Mouse (Mus musculus) heart, embryonic 11.5 days (tissue): ENCODE results near the gene Ptafr. TPM values are rescaled to one million over a fixed set of nuclear protein-coding genes. Genes with fewer than 3 reads are reported as not detected.

Experiments used
- ATAC-seq: fragments of 200-750 bp; cut with Nextera tagmentation; replicated peaks from 2 replicates; pipeline ENCODE4 v1.8.0; 2017; ENCODE audit warnings: moderate library complexity; ENCODE audit not compliant: insufficient number of reproducible peaks, low FRiP score, low TSS enrichment
- H3K27ac ChIP-seq: fragments of 300-500 bp; sonication (generic); 2 replicates; pipeline ENCODE4 v1.5.1; 2014; ENCODE audit warnings: mild to moderate bottlenecking, low read depth, low read length
- H3K27me3 ChIP-seq: fragments of 300-500 bp; sonication (generic); 2 replicates; pipeline ENCODE4 v1.6.1; 2014; ENCODE audit warnings: mild to moderate bottlenecking, low read length, mixed read lengths; ENCODE audit not compliant: control insufficient read depth, insufficient read depth
- H3K36me3 ChIP-seq: fragments of 300-500 bp; sonication (generic); 2 replicates; pipeline ENCODE4 v1.6.1; 2014; ENCODE audit warnings: mild to moderate bottlenecking, low read length, moderate library complexity, mixed read lengths; ENCODE audit not compliant: control insufficient read depth, insufficient read depth
- H3K4me1 ChIP-seq: fragments of 300-500 bp; sonication (generic); 2 replicates; pipeline ENCODE4 v1.6.1; 2014; ENCODE audit warnings: low read length; ENCODE audit not compliant: control insufficient read depth, insufficient read depth
- H3K4me2 ChIP-seq: fragments of 300-500 bp; sonication (generic); 2 replicates; pipeline ENCODE4 v1.6.1; 2014; ENCODE audit warnings: mild to moderate bottlenecking, moderate library complexity
- H3K4me3 ChIP-seq: fragments of 300-500 bp; sonication (generic); 2 replicates; pipeline ENCODE4 v1.5.1; 2014; ENCODE audit warnings: low read depth, low read length
- H3K9ac ChIP-seq: fragments of 300-500 bp; sonication (generic); 2 replicates; pipeline ENCODE4 v1.6.1; 2014; ENCODE audit warnings: mild to moderate bottlenecking, low read depth, low read length, moderate library complexity
- H3K9me3 ChIP-seq: fragments of 300-500 bp; sonication (generic); replicated peaks from 2 replicates; pipeline ENCODE4 v1.6.1; 2016; ENCODE audit warnings: low read length; ENCODE audit not compliant: control insufficient read depth
- WGBS: fragments of 180-500 bp; shearing (Covaris S2); extraction: QIAGEN DNeasy Blood & Tissue Kit; methylation state at CpG from one replicate; pipeline ENCODE4 v1.1.7; 2014; ENCODE audit not compliant: insufficient replicate concordance; 5-methylcytosine and 5-hydroxymethylcytosine counted together
- polyA plus RNA-seq: library from polyadenylated mRNA; unstranded; fragments of >200 nt; fragmentation: Nextera tagmentation; extraction: Ambion mirVana; gene quantifications from 2 replicates; pipeline ENCODE4 v1.2.1, GENCODE M21; 2014

Gene Ptafr
- polyA plus RNA-seq, 1 experiment from 2014 or later: 0.40 TPM

- WGBS: 77% methylated on average over 9 of the region's 9 CpGs
- H3K4me3 ChIP-seq: no peak overlapping the region
- no peak for ATAC-seq
- H3K9me3 ChIP-seq: no peaks in the 10 kb centered on the region
- H3K4me1 ChIP-seq: peaks cover 6% of the 10 kb centered on the region; the same call in 1 of the 2 replicates
- no peak overlapping the region for H3K9ac ChIP-seq
- H3K4me2 ChIP-seq: no peak overlapping the region
- no peaks in the 10 kb centered on the region for H3K36me3 ChIP-seq
- no peaks in the 10 kb centered on the region for H3K27me3 ChIP-seq
- H3K27ac ChIP-seq: no peak overlapping the region
Measured at GRCm38 (mm10) chr4:132571190-132571589, 7.3 kb downstream of the Ptafr start.

GRCm38 (mm10) chr4:132573327-132573726 is 9.5 kb downstream of the Ptafr start:
- 48% methylated on average over 11 of the region's 11 CpGs for WGBS
- no peak for ATAC-seq
- Histone ChIP-seq H3K36me3 (no peaks in the 10 kb centered on the region), H3K4me2 (no peak overlapping the region), H3K27ac (no peak overlapping the region), H3K4me3 (no peak overlapping the region), H3K4me1 (peaks cover 6% of the 10 kb centered on the region; the same call in 1 of the 2 replicates), H3K9ac (no peak overlapping the region), H3K27me3 (no peaks in the 10 kb centered on the region), H3K9me3 (no peaks in the 10 kb centered on the region)

GRCm38 (mm10) chr4:132574809-132575347 is 11.0 kb downstream of the Ptafr start:
- H3K9ac ChIP-seq: no peak overlapping the region
- H3K36me3 ChIP-seq: no peaks in the 10 kb centered on the region

GRCm38 (mm10) chr4:132583781-132584180 is 19.9 kb downstream of the Ptafr start:
- Histone ChIP-seq H3K4me3 (no peak overlapping the region), H3K27me3 (no peaks in the 10 kb centered on the region), H3K9ac (no peak overlapping the region), H3K9me3 (no peaks in the 10 kb centered on the region), H3K4me1 (no peaks in the 10 kb centered on the region), H3K27ac (no peak overlapping the region), H3K4me2 (no peak overlapping the region), H3K36me3 (no peaks in the 10 kb centered on the region)
- WGBS: 70% methylated on average over 3 of the region's 3 CpGs
- no peak for ATAC-seq

More at GRCm38 (mm10) chr4:132574809-132575347, 11.0 kb downstream of the Ptafr start:
- Histone ChIP-seq H3K4me3 (no peak overlapping the region), H3K27ac (no peak overlapping the region), H3K4me1 (peaks cover 6% of the 10 kb centered on the region; the same call in 1 of the 2 replicates), H3K9me3 (no peaks in the 10 kb centered on the region), H3K27me3 (no peaks in the 10 kb centered on the region), H3K4me2 (no peak overlapping the region)
- WGBS: 72% methylated on average over 1 of the region's 1 CpGs
- no peak for ATAC-seq

- 75% methylated on average over 2 of the region's 2 CpGs for WGBS
- Histone ChIP-seq H3K9ac (no peak overlapping the region), H3K4me1 (no peaks in the 10 kb centered on the region), H3K36me3 (no peaks in the 10 kb centered on the region), H3K27ac (no peak overlapping the region), H3K4me3 (no peak overlapping the region), H3K27me3 (no peaks in the 10 kb centered on the region), H3K4me2 (no peak overlapping the region), H3K9me3 (no peaks in the 10 kb centered on the region)
- no peak for ATAC-seq
Measured at GRCm38 (mm10) chr4:132584975-132585374, 21.1 kb downstream of the Ptafr start.

DNA sequence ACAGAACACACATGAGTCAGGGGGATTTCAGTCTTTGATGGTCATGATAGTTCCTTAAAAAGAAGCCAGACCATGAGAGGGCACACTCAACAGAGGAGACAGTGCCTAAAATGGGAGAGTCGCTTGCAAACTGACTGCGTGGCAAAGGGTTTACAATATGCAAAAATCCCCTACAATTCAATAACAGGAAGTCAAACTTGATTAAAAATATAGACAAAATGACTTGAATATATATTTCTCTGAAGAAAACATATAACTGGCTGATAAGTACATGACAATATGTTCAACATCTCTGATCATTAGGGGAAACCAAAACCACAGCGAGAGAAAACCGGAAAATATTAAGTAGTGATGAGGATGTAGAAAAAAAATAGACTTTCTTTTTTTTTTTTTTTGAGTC is 22.4 kb downstream of the Ptafr start:
- H3K4me1 ChIP-seq: no peaks in the 10 kb centered on the region
- no peaks in the 10 kb centered on the region for H3K36me3 ChIP-seq
- H3K27me3 ChIP-seq: no peaks in the 10 kb centered on the region
- no peak for ATAC-seq
- no peak overlapping the region for H3K4me2 ChIP-seq
- 93% methylated on average over 4 of the region's 4 CpGs for WGBS
- H3K27ac ChIP-seq: no peak overlapping the region
- no peak overlapping the region for H3K4me3 ChIP-seq
- no peaks in the 10 kb centered on the region for H3K9me3 ChIP-seq
- no peak overlapping the region for H3K9ac ChIP-seq

GRCm38 (mm10) chr4:132588512-132588911 is 24.6 kb downstream of the Ptafr start:
- WGBS: 84% methylated on average over 3 of the region's 3 CpGs
- ATAC-seq: no peak
- Histone ChIP-seq H3K9ac (no peak overlapping the region), H3K36me3 (no peaks in the 10 kb centered on the region), H3K27me3 (no peaks in the 10 kb centered on the region), H3K9me3 (no peaks in the 10 kb centered on the region), H3K4me2 (no peak overlapping the region), H3K4me1 (no peaks in the 10 kb centered on the region), H3K4me3 (no peak overlapping the region), H3K27ac (no peak overlapping the region)

GRCm38 (mm10) chr4:132590642-132591041 is 26.8 kb downstream of the Ptafr start:
- no peaks in the 10 kb centered on the region for H3K4me1 ChIP-seq
- no peak overlapping the region for H3K4me2 ChIP-seq
- no peaks in the 10 kb centered on the region for H3K27me3 ChIP-seq
- H3K27ac ChIP-seq: no peak overlapping the region
- no peak for ATAC-seq
- no peaks in the 10 kb centered on the region for H3K36me3 ChIP-seq
- H3K9me3 ChIP-seq: no peaks in the 10 kb centered on the region
- no peak overlapping the region for H3K9ac ChIP-seq
- no peak overlapping the region for H3K4me3 ChIP-seq
- WGBS: 77% methylated on average over 10 of the region's 10 CpGs

DNA sequence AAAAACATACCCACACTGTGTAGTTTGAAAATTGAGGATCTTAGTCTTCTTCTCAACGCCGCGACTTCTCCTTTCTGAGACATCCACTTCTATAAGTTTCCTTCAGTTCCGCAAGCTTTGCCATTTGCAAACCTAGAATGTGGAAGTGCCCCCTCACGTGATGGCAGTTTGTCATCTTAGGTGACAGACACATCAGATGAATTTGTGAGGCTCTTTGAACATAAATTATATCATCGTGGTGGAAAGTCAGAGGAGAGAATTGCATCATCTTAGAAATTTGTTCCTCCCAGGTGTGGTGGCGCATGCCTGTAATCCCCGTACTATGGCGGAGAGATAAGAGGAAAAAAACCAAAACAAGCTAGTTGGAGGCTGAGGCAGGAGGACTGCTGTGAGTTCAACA is 29.1 kb downstream of the Ptafr start:
- WGBS: 91% methylated on average over 9 of the region's 9 CpGs
- H3K4me1 ChIP-seq: 0 out of 2 replicates have a peak, but pooled peaks cover 3% of the 10 kb centered on the region
- H3K4me2 ChIP-seq: no peak overlapping the region
- no peaks in the 10 kb centered on the region for H3K36me3 ChIP-seq
- no peaks in the 10 kb centered on the region for H3K27me3 ChIP-seq
- H3K27ac ChIP-seq: no peak overlapping the region
- H3K9ac ChIP-seq: no peak overlapping the region
- no peaks in the 10 kb centered on the region for H3K9me3 ChIP-seq
- H3K4me3 ChIP-seq: no peak overlapping the region
- no peak for ATAC-seq
